Mouse (Mus musculus): ENCODE results near the gene Nab2.

DNA sequence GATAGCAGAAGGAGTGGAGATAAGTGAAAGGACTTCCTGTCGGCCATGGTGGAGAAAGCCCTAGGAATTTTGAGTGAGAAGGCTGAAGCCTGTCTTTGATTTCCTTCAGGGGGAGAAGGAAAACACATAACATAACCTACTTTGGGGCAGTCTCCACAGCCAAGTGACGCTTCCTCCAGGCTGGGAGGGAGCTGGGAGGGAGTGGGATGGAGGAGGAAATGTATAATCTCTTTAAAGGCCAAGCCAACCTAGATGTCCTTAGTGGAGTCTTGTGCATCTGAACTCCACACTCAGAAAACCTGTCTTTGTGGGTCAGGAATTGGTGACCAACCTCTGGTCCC is 53.4 kb downstream of the Nab2 start:
- TF ChIP-seq POLR2A (IDR thresholded peaks at IDR 0.05; ENCODE audit: low read depth, low read length) (no peak), CTCF (conservative IDR thresholded peaks at IDR 0.05; ENCODE audit: insufficient read depth, insufficient read length, low read depth, low read length) (no peak)
